Mouse (Mus musculus): Measurements from ENCODE around the gene Olfr173.

The Olfr173 gene

DNA sequence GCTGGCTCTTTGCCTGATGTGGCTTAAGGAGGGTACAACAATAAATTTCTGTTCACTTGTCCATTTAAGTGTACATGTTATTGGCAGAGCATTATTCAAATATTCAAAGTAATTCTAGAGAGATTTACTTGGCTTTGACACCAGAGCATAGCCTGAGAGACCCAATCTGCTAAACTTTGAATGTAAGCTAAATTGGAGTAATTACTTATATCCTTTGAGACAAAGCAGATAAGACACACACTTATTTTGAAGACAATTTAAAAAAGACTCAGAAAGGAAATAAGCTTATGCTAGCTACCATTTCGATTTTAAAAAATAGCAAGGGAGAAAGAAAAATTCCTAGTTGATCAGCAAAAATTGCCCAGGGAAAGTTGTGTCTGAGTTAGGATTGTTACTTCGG is at the start of gene Olfr173:
Gene Olfr173, minus strand, starts transcription at position 101 of the 400 bp plus-strand sequence.
- DNase-seq (ENCODE audit: low read depth, low spot score): no peak

DNA sequence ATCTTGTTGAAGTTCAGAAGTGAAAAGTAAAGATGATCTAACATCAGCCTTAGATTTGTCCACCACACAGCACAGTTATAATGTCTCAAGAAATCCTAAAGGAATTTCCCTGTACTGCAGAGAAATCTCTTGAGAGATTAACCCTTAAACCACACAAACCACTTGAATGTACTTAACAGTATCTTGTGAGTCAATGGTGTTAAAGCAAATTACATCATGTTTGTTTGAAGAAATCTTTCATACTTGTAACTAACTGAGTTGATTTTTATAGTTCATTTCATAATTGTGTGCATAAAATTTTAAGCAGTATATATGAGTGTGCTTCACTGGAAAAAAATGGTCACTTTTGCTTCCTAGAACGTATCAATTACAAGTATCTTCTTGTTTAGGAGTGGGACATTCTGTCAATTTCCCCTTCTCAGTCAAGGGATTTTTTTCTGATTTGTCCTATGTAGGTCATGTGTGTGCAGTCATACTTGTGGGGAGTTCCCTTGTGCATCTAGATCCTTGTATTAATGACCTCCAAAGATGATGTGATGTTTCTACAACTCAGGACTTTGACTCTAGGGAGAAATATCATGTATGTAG is 26.8 kb upstream of the Olfr173 start, which contains the start of gene Olfr175-ps1:
Gene Olfr175-ps1, minus strand, starts transcription at position 51 of the 588 bp plus-strand sequence.
- DNase-seq (ENCODE audit: low read depth, low spot score): no peak

DNA sequence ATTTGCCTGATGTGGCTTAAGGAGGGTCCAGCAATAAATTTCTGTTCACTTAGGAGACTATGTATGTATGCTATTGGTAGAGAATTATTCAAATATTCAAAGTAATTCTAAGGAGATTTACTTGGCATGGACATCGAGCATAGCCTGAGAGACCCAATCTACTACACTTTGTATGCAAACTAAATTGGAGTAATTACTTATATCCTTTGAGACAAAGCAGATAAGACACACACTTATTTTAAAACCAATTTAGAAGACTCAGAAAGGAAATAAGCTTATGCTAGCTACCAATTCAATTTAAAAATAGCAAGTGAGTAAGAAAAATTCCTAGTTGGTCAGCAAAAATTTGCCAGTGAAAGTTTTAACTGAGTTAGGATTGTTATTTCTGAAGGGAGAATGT is 37.0 kb downstream of the Olfr173 start, which contains the start of gene Olfr172:
Gene Olfr172, minus strand, starts transcription at position 101 of the 400 bp plus-strand sequence.
- DNase-seq (ENCODE audit: low read depth, low spot score): no peak

- no peak for DNase-seq (ENCODE audit: low read depth, low spot score)
Observed at GRCm38 (mm10) chr16:58756191-58756590, 43.9 kb downstream of the Olfr173 start.

- no peak for DNase-seq (ENCODE audit: low read depth, low spot score)
Observed at GRCm38 (mm10) chr16:58751314-58751713, 48.8 kb downstream of the Olfr173 start.

- no peak for DNase-seq (ENCODE audit: low read depth, low spot score)
Observed at GRCm38 (mm10) chr16:58746715-58747114, 53.4 kb downstream of the Olfr173 start.
